Mouse (Mus musculus) intestine, postnatal 0 days (tissue): ENCODE results near the gene Klhl10. TPM values are rescaled to one million over a fixed set of nuclear protein-coding genes. Genes with fewer than 3 reads are reported as not detected.

Experiments used
- ATAC-seq: fragments of 200-750 bp; cut with Nextera tagmentation; 2 replicates; pipeline ENCODE4 v1.8.0; 2017; ENCODE audit warnings: mild to moderate bottlenecking, moderate TSS enrichment, moderate library complexity
- H3K27ac ChIP-seq: fragments of 300-500 bp; sonication (generic); 2 replicates; pipeline ENCODE4 v1.5.1; 2014; ENCODE audit warnings: mild to moderate bottlenecking, low read depth, low read length, moderate library complexity
- H3K27me3 ChIP-seq: fragments of 300-500 bp; sonication (generic); replicated peaks from 2 replicates; pipeline ENCODE4 v1.6.1; 2014; ENCODE audit warnings: low read length, mixed read lengths; ENCODE audit not compliant: control insufficient read depth, insufficient read depth
- H3K36me3 ChIP-seq: fragments of 300-500 bp; sonication (generic); 2 replicates; pipeline ENCODE4 v1.6.1; 2014; ENCODE audit warnings: mild to moderate bottlenecking, moderate library complexity; ENCODE audit not compliant: control insufficient read depth, insufficient read depth
- H3K4me1 ChIP-seq: fragments of 300-500 bp; sonication (generic); replicated peaks from 2 replicates; pipeline ENCODE4 v1.6.1; 2014; ENCODE audit warnings: antibody characterized with exemption, low read length, mixed read lengths; ENCODE audit not compliant: control insufficient read depth, insufficient read depth
- H3K4me2 ChIP-seq: fragments of 300-500 bp; sonication (generic); replicated peaks from 2 replicates; pipeline ENCODE4 v1.6.1; 2014; ENCODE audit warnings: low read depth, mild to moderate bottlenecking, moderate library complexity
- H3K4me3 ChIP-seq: fragments of 300-500 bp; sonication (generic); 2 replicates; pipeline ENCODE4 v1.5.1; 2014; ENCODE audit warnings: low read depth, low read length
- H3K9ac ChIP-seq: fragments of 300-500 bp; sonication (generic); 2 replicates; pipeline ENCODE4 v1.6.1; 2014; ENCODE audit warnings: mild to moderate bottlenecking, low read depth, low read length
- H3K9me3 ChIP-seq: fragments of 300-500 bp; sonication (generic); 2 replicates; pipeline ENCODE4 v1.6.1; 2016; ENCODE audit warnings: mixed run types; ENCODE audit not compliant: control insufficient read depth
- CTCF ChIP-seq: sonication (generic); IDR thresholded peaks from 2 replicates; pipeline ENCODE4 v1.5.1; 2016; ENCODE audit warnings: low read depth, mild to moderate bottlenecking, control low read depth, antibody characterized with exemption, moderate library complexity
- WGBS: fragments of 180-500 bp; shearing (Covaris S2); extraction: QIAGEN DNeasy Blood & Tissue Kit; methylation state at CpG from one replicate; pipeline ENCODE4 v1.1.7; 2014; 5-methylcytosine and 5-hydroxymethylcytosine counted together
- polyA plus RNA-seq: library from polyadenylated mRNA; unstranded; fragments of >200 nt; fragmentation: Nextera tagmentation; extraction: Ambion mirVana; gene quantifications from 2 replicates; pipeline ENCODE4 v1.2.1, GENCODE M21; 2015

The Klhl10 gene
- polyA plus RNA-seq, 1 experiment from 2014 or later, result 0.13 TPM

- Histone ChIP-seq H3K36me3 (no peaks in the 10 kb centered on the region), H3K4me2 (peak overlapping the region; percentile 84), H3K27ac (peak overlapping the region; percentile 99), H3K9me3 (no peaks in the 10 kb centered on the region), H3K27me3 (no peaks in the 10 kb centered on the region), H3K4me3 (peak overlapping the region; percentile 83), H3K4me1 (peaks cover 28% of the 10 kb centered on the region), H3K9ac (peak overlapping the region; percentile 90)
- peak; percentile 70 for TF ChIP-seq CTCF
- ATAC-seq, result peak; percentile 76
- under 1% methylated on average over 42 of the region's 42 CpGs for WGBS
These were observed 44.7 kb upstream of the Klhl10 start for GRCm38 (mm10) chr11:100396886-100397599.

GRCm38 (mm10) chr11:100397600-100398389, 43.9 kb upstream of the Klhl10 start, which contains the start of gene Jup:
TSS of gene Jup (minus strand) at chr11:100397763.
- Histone ChIP-seq H3K27ac (peak within 1 kb of the TSS; percentile 99), H3K4me2 (peak within 1 kb of the TSS; percentile 84), H3K9ac (peak within 1 kb of the TSS; percentile 90), H3K27me3 (no peaks in the 10 kb centered on the region), H3K9me3 (no peaks in the 10 kb centered on the region), H3K4me1 (peaks cover 33% of the 10 kb centered on the region), H3K4me3 (peak within 1 kb of the TSS; percentile 83), H3K36me3 (no peaks in the 10 kb centered on the region)
- TF ChIP-seq CTCF, result no peak
- under 1% methylated on average over 37 of the region's 37 CpGs for WGBS
- ATAC-seq, result peak; percentile 94

DNA sequence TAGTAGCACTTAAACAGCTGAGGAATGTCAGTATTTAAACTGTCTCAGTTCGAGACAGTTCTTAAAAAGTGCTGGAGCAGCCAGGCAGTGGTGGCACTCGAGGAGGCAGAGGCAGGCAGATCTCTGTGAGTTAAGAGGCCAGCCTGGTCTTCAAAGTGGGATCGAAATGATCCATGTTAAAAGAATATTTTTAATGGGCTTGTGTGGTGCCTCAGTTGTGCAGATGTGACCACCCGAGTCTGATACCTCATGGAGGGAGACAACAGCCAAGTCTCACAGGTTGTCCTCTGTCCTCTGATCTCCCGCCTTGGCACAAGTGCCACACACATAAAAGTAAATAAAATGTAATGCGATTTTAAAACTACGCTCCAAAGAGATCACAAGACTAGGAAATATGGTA, 43.2 kb upstream of the Klhl10 start:
- no peaks in the 10 kb centered on the region for H3K27me3 ChIP-seq
- H3K4me2 ChIP-seq, result peak overlapping the region; percentile 84
- H3K4me1 ChIP-seq, result peaks cover 31% of the 10 kb centered on the region
- H3K36me3 ChIP-seq, result no peaks in the 10 kb centered on the region
- no peaks in the 10 kb centered on the region for H3K9me3 ChIP-seq
- no peak overlapping the region for H3K4me3 ChIP-seq
- peak overlapping the region; percentile 58; the same call in 1 of the 2 replicates for H3K27ac ChIP-seq
- TF ChIP-seq CTCF, result no peak
- ATAC-seq, result no peak
- WGBS, result 87% methylated on average over 7 of the region's 7 CpGs
- H3K9ac ChIP-seq, result no peak overlapping the region

DNA sequence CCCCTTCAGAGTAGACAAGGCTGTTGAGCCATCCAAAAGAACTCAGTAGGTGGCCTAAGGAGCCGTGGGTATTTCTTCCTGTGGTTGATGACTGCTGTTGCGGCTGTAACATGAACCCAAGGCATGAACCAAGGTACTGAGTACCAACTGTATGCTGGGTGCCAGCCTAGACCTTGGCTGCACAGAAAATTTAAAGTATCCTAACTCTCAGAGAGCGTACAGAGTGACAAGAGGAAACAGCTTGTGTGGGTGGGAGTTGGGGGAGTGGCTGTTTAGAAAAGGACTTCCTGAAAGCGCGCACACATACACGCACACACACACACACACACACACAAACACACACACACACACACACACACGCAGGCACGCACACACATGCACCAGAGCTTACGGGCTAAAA, 42.4 kb upstream of the Klhl10 start:
- ATAC-seq, result no peak
- WGBS, result 72% methylated on average over 9 of the region's 9 CpGs
- Histone ChIP-seq H3K4me2 (no peak overlapping the region), H3K27me3 (no peaks in the 10 kb centered on the region), H3K36me3 (no peaks in the 10 kb centered on the region), H3K9me3 (no peaks in the 10 kb centered on the region), H3K4me1 (peaks cover 28% of the 10 kb centered on the region), H3K4me3 (no peak overlapping the region), H3K27ac (no peak overlapping the region), H3K9ac (no peak overlapping the region)
- no peak for TF ChIP-seq CTCF

GRCm38 (mm10) chr11:100399727-100400538, 41.8 kb upstream of the Klhl10 start:
- Histone ChIP-seq H3K27ac (peak overlapping the region; percentile 42; the same call in 1 of the 2 replicates), H3K4me2 (no peak overlapping the region), H3K27me3 (no peaks in the 10 kb centered on the region), H3K36me3 (no peaks in the 10 kb centered on the region), H3K9me3 (no peaks in the 10 kb centered on the region), H3K4me1 (peaks cover 28% of the 10 kb centered on the region), H3K9ac (no peak overlapping the region), H3K4me3 (no peak overlapping the region)
- TF ChIP-seq CTCF, result no peak
- ATAC-seq, result no peak
- WGBS, result 74% methylated on average over 12 of the region's 12 CpGs
